Mouse (Mus musculus): ENCODE data around the gene Prim1.
A peak's percentile ranks its signal among the peaks of the same experiment; 100 is the strongest.
"Not testable (repeated sequence)": the region's sequence is repeated elsewhere in the genome, so short reads cannot be mapped to it uniquely, and the experiment has no call there.

Gene Prim1

GRCm38 (mm10) chr10:128039858-128040257 lies 24.9 kb downstream of the Prim1 start:
- DNase-seq, result no peak

DNA sequence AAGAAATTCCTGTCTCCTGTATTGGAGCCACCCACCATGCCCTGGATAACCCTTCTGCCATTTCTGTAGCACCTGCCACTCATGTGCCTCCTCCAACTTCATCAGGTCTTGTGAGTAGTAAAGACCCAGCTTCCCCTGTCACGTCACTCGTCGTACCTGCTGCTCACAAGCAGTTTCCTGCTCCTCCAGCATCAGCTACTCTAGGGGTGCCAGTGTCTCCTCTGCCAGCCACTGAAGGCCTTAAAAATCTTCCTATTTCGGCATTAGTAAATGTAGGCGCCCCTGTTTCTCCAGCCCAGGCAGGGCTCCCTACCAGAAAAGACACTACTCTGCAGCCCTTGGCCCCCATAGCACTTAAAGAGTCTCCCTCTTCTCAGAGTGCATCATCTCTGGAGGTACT lies 25.3 kb downstream of the Prim1 start:
- DNase-seq, result no peak

DNA sequence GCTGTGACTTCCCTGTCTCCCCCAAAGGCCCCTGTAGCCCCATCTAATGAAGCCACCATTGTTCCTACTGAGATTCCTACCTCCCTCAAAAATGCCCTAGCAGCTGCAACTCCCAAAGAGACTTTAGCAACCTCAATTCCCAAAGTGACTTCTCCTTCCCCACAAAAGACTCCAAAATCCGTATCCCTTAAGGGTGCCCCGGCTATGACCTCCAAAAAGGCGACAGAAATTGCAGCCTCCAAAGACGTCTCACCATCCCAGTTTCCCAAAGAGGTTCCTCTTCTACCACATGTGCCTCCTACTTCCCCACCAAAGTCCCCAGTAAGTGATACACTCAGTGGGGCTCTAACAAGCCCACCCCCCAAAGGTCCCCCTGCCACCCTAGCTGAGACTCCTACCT lies 26.7 kb downstream of the Prim1 start:
- DNase-seq, result no peak

DNA sequence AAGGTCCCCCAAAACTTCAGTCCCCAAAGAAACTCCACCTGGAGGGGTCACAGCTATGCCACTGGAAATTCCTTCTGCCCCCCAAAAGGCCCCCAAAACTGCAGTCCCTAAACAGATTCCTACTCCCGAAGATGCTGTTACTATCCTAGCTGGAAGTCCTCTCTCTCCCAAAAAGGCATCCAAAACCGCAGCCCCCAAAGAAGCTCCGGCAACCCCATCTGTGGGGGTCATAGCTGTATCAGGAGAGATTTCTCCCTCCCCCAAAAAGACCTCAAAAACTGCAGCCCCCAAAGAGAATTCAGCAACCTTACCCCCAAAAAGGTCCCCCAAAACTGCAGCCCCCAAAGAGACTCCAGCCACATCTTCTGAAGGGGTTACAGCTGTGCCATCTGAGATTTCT lies 27.5 kb downstream of the Prim1 start:
- no peak for DNase-seq

GRCm38 (mm10) chr10:128043041-128043835 lies 28.3 kb downstream of the Prim1 start:
- no peak for DNase-seq

DNA sequence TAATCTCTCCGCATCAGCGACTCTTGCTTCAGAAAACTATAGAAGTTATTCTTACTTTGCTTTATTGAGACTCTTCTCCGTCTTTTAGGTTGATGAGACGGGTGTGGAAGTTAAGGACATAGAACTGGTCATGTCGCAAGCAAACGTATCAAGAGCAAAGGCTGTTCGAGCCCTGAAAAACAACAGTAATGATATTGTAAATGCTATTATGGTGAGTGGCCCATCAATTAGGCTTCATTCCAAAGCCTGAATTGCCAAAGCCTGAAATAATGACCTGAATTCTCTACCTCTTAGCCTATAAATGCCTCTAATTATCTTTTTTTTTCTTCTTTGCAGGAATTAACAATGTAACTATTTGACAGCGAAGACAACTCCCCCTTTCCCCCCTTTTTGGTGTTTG lies 33.2 kb downstream of the Prim1 start:
- DNase-seq, result no peak

DNA sequence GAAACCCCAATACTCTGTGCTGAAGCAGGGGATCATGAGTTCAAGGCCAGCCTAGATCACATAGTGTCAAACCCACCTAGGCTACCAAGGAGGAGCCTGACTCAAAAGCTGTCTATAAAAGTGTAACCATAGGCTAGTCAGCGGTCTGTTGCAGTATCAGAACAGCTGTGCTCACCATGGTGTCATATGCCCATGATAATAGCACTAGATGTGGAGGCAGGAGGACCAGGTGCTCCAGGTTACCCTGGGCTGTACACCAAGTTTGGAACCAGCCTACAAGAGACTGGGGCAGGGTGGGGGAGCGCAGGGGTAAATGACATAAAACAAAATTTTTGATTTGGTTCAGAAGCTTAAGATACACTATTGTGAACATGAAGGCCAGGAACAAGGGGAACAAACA lies 34.8 kb downstream of the Prim1 start:
- DNase-seq, result no peak

DNA sequence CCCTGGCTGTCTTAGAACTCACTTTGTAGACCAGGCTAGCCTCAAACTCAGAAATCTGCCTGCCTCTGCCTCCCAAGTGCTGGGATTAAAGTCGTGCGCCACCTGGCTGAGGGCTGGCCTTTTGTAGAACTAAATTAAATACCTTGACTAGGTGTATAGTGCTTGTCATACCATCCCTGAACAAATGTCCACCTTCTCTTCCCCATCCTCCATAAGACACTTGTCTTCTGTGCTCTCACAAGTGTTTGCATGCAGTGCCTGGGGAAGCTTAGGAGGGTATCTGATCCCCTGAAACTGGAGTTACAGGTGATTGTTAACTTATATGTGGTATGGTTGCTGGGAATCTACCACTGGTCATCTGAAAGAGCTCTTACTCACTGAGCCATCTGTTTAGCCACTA lies 35.4 kb downstream of the Prim1 start:
- DNase-seq, result no peak

DNA sequence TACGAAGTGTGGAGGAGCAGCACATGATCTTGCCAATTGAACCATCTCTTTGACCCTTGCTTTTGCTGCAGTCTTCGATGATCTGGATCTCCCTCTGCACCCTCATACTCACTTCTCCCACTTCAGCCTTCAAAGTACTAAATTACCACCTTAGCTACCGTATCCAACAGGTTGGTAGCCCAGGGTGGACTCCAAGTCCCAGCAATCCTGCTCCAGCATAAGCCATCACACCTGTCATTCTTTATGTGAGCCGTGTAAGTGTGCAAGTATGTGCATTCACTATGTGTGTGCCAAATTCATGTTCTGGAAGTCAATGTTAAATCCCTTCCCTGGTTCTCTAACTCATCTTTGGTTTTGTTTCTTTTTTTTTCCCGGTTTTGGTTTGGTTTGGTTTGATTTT lies 36.6 kb downstream of the Prim1 start:
- DNase-seq, result no peak

GRCm38 (mm10) chr10:128052136-128052535 lies 37.2 kb downstream of the Prim1 start:
- not testable (repeated sequence) for DNase-seq

DNA sequence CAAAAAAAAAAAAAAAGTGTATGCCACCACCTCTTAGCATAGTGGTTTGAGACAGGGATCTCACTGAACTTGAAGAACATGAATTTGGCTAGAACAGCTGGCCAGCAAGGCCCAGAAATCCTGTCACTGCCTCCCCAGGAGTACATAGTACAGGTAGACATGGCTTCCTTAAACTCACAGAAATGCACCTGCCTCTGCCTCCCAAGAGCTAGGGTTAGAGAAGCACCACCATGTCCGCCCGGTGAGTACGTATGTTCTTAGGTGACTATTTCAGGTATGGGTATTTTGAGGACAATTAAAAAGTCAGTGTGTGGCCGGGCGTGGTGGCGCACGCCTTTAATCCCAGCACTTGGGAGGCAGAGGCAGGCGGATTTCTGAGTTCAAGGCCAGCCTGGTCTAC lies 38.0 kb downstream of the Prim1 start:
- DNase-seq, result no peak

- DNase-seq, result no peak
Observed at GRCm38 (mm10) chr10:128058184-128058583, 43.2 kb downstream of the Prim1 start.

DNA sequence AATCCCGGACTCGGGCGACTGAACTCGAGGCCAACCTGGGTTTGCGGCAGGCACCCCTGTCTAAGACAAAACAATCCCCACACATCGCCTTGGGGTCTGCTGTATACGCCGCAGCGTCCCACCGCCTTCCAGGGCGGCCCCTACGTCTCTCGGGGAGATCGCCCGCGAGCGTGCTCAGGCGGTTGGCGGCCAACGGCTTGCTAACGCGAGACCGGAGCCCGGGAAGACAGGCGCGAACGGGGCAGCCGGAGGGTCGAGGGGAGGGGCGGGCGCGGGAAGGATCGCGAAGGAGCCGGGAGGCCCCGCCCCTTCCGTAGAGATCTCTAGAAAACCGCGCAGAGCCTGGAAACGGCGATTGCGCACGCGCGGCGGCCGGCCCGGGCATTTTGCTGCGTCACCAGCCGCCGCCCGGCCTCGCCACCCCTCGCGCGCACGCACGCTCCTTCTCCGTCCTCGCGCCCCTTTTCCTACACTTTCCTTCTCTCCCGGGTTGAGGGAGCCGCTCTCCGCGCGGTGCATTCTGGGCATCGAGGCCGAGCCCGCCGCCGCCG lies 43.7 kb downstream of the Prim1 start, which contains the start of gene Ptges3:
Gene Ptges3, plus strand, starts transcription at position 354 of the 551 bp plus-strand sequence.
- peak; percentile 98 for DNase-seq

DNA sequence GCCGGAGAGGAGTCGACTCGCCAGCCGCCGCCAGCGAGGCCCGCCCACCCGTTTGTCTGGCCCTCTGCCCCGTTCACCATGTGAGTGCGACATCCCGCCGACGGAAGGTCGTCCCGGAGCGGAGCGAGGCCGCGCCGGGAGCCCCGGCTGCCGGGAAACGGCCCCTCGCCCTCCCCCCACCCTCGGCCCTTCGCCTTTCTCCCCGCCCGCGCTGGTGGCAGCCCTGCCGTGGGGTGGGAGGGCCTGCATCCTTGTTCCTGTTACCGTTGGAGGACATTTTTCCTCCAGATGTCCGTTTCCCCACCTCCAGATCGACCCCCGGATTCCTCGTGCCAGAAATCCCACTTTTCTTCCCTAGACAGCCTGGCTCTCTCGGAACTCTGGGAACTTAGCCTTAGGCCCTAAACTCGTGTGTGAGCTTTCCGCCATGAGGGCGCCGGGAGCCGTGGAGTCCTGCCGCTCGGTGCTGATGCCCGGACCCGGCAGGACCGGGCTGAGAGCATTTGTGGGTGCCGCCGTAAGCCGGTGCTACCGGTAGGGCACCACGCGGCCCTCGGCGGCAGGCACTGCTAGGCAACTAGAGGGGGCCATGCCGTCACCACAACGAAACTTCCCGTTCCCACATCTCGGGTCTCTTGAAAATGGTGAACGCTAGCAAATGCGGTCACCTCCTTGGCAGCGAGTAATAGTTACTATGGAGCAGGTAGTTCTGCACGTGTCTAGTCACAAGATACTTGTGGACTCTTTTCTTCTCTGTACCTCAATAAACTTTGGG lies 44.4 kb downstream of the Prim1 start:
- DNase-seq, result peak; percentile 50

DNA sequence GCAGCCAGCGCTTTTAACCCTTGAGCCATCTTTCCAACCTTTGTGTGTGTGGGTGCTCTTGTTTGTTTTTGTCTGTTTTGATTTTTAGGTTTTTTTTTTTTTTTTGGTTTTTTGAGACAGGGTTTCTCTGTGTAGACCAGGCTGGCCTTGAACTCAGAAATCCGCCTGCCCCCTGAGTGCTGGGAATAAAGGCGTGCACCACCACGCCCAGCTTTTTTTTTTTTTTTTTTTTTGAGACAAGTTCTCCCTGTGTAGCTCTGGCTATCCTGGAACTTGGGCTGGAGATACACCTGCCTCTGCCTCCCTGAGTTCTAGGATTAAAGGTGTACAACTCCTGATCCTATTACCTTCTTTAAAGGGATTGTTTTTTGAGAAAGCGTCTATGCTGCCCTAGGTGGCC lies 46.1 kb downstream of the Prim1 start:
- DNase-seq, result no peak

- no peak for DNase-seq
Observed at GRCm38 (mm10) chr10:128062221-128062989, 47.4 kb downstream of the Prim1 start.

GRCm38 (mm10) chr10:128066072-128066471 lies 51.1 kb downstream of the Prim1 start:
- DNase-seq, result no peak

- DNase-seq, result no peak
Observed at GRCm38 (mm10) chr10:128069201-128069600, 54.2 kb downstream of the Prim1 start.

- not testable (repeated sequence) for DNase-seq
Observed at GRCm38 (mm10) chr10:128070432-128070831, 55.5 kb downstream of the Prim1 start.

GRCm38 (mm10) chr10:128078269-128078668 lies 63.3 kb downstream of the Prim1 start:
- not testable (repeated sequence) for DNase-seq
